Mouse (Mus musculus) layer of hippocampus, postnatal 36 days (tissue): ENCODE measurements at regions not wholly inside any gene's neighbourhood (a gene's known extent, or its start where the extent isn't known, plus 50 kb on each side); places are given as distances from the start of the nearest gene placed in this dataset.
A peak's percentile ranks its signal among the peaks of the same experiment; 100 is the strongest.
"Not testable (repeated sequence)": the region's sequence is repeated elsewhere in the genome, so short reads cannot be mapped to it uniquely, and the experiment has no call there.

Experiments used
- DNase-seq, 2 experiments: peaks; one replicate each; pipeline ENCODE4 v3.0.0; 2022

DNA sequence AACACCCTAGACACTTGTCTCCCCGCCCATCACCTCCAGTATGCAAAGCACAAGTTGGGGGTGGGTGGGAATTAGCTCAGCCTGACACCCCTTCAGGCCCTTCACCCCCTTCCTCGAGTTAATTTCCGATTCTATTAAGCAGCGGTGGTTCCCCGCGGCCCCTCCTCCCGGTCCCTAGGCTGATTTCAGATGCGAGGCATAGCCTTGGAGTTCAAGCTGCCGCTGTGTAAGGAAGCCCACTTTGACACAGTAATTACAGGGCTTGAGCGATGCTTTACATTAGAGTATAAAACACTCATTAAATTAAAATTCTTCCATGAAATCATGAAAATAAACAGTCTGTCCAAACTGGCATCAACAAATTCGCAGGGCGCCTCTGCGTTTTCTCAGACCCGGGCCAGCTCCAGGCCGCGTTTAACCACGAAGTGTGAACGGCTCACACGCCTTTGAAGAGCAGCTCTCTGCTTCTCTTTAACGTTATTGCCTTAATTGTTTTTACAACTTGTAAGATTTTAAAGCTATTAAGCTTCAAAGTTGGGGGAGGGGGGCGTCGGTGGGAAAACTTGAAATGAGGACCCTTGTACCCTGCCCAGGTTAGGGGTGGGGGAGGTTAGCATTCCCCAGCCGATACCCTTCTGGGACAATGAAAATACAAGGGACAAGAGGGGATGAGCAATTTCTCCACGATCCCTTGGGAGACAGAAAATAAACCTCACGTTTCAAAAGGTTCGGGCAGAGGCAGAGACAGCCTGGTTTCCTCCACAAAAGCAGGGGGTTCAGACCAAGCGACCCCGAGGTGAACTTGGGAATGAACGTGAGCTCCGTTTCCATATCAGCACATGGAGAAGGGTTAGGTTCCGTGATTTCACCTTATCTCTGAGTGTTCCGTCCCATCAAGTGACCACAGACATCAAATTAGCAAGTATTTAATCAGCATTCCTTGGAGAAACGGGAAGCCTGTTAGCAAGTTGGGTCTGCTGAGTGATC lies 114.4 kb downstream of the Dicer1 start:
- no peak for DNase-seq

DNA sequence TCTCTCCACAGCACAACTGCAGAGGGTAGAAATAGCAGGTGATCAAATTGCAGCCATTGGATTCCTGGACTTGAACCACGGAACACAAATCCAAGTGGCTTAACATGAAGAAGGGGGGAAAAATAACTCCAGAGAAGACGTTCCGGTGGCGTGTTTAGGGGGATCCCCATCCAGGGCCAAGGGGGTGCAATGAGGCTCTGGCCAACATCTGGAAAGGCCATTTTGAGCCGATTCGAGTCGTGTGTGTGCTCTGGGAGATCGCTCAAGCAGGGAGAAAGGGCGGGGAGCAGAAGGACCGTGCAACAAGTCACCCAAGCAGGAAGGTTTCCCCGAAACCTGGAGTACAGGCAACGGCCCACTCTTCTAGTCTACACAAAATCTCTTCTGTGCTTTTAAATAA lies 115.3 kb downstream of the Dicer1 start:
- no peak for DNase-seq

DNA sequence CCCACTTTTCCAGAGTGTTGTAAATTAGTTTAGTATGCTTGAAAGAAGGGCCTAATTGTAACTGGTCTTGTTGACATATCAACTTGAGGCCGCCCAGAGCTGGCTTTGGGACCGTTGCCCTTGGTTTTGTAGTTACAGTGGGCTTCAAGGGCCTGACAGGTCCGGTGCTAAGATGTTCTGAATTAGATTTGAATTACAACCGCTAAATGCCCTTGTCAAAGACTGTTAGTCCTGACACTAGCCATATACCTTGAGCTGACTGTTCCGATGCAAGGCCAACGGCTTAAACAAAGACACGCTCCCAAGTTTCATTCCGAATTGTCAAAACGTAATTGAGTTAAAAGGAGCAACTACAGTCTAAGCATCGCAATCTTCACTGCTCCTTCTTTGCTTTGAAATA lies 116.9 kb downstream of the Dicer1 start:
- DNase-seq: no peak

DNA sequence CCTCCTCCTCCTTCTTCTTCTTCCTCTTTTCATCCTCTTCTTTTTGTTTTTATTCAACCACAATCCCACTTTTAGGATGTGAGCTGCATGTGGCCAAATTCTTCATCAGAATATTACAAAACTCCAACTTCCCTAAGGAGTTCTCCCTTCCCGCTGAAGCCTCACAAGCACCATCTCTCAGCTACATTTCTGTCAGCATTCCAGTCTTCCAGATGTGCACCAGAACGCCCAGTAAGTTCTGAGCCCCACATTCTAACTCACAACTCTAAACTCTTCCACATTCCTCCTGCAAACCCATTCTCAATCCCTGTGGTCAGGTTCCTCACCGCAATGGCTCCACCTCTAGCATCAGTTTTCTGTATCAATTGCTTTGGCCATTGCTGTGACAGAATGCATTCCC lies 121.2 kb downstream of the Dicer1 start:
- DNase-seq: no peak

DNA sequence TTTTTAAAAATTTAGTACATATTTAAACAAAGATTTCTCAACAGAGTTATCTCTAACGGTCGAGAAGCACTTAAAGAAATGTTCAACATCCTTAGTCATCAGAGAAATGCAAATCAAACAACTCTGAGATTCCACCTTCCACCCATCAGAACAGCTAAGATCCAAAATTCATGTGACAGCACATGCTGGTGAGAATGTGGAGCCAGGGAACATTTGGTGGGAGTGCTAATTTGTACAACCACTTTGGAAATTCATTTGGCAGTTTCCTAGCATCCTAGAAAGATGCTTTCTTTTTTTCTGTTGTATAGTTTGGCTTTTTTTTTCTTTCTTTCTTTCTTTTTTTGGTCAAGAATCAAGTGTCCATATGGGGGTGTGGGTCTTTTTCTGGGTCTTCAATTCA lies 122.3 kb downstream of the Dicer1 start:
- DNase-seq: peak in 1 of 2 experiments; percentile 15

DNA sequence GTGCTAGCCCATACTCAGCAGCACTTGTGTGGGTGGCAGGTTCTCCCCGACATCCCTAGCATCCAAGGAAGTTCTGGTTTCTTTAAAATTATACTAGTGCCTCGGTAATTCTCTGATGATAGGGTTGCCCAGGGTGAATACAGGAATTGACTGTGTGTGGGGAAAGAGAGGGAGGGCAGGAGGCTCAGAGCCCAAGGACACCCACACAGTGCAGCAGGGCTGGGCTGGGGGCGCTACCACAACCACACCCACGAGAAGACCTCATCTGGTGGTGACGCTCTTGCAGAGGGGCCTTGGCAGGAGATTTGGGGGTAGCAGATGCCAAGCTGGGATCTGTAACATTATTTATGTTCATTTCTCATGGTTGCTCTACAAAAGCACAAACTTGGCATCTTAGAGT lies 125.7 kb downstream of the Dicer1 start:
- DNase-seq: no peak

DNA sequence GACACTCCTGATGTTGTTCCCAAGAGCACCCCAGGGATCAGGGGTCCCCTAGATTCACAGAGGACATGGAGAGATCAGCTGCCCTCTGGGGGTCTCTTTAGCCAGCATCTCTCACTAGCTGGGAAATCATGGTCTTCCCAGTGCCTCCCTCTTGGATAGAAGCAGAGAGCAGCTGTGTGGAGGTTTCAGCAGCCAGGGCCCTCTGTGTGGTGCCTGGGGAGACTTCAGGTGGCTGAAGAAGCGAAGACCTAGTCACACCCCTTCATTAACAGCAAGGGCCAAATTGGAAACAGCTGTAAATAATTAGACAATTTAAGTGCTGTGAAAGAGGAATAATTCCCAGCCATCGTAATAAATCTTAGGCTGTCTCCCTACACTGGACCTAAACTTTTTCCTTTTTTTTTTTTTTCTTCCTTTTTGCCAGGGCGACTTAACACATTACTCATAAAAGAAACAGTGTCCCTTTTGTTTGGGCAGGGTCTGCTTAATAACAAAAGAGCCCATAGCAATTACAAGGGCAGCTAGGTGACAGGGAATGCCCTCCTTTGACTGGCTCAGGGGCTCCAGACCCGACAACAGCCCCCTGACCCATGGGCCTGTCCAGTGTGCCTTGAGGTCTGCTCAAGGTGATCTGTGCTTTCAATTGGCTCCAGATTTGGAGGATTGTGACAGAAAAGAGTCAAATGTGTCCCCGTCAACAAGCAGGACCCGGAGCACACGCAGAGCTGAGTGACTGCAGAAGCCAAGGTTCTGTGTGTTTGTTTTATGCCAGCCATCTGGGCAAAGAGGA lies 127.7 kb downstream of the Dicer1 start:
- DNase-seq: no peak

DNA sequence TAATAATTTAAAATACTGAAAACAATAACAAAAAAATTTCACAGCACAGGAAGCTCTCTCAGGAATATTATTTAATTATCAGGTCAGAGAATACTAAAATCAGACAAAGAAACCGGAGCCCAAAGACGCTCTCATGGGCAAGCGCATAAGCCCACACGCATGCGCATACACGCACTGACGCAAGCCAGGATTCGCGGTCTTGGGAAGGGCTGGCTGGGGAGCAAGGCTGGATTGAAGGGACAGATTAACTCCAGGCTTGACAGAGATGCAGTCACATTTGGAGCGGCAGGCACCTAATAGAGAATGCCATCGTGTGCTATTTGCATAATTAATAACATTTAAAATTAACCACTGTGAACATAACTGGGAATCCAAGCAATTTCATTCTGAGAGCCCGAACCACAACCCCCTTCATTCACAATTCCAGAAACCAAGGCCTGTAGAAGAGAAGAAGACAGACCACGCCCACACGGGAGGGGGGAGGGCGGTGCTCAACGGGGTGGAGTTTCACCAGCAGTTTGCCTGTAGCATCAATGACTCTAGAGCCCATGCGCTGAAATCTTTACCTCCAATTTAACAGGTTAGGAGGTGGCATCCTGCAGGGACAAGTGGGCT lies 134.5 kb downstream of the Dicer1 start:
- DNase-seq: peak; percentile 64 to 65

DNA sequence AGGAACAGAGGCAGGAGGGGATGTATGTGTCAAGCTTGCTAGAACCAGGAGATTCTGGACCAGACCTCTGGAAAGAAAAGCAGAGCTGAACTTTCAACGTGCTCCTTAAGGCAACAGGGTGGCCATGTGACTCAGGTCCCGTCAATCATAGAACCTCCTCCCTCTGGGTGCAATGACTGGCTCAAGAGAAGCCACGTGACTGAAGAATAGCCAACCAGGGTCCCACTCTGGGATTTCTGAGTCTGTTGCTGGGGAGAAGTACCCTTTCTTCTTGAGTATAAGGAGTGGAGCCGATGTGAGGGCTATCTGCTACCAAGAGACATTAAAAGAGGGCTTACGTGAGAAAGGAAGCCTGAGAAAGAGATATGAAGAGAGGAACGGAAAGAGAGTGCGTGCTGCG lies 137.5 kb downstream of the Dicer1 start:
- no peak for DNase-seq

DNA sequence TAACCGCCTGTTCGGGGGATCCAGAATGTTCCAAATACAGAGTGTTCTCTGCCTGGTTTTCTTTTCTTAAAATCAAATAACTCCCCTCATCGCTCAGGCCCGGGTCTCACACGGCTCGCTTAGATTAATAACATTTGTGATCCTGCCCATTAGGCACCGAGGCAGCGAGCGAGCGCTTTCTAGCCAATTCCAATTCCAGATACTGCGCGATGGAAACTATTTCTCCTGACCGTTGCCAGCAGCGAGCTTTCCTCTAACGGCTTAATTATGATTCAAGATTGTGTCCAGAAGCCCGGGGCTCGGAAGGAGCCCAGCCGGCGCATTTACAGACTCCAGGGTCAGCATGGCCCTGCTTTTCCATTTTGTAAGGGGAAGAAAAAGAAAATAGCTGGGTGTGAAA lies 136.6 kb upstream of the Gsc start:
- no peak for DNase-seq

DNA sequence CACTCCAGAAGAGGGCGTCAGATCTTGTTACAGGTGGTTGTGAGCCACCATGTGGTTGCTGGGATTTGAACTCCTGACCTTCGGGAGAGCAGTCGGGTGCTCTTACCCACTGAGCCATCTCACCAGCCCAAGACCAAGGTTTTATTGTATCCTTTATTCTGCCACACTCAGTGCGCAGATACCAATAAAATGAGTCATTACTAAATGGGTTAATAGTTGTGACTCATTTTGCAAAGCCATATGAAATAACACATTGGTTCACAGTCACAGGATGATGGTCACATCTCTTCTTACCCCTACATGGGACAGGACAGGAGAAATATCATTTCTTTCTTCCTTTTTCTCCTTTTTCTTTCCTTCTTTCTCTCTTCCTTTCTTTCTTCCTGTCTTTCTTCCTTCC lies 135.8 kb upstream of the Gsc start:
- DNase-seq: not testable (repeated sequence)

DNA sequence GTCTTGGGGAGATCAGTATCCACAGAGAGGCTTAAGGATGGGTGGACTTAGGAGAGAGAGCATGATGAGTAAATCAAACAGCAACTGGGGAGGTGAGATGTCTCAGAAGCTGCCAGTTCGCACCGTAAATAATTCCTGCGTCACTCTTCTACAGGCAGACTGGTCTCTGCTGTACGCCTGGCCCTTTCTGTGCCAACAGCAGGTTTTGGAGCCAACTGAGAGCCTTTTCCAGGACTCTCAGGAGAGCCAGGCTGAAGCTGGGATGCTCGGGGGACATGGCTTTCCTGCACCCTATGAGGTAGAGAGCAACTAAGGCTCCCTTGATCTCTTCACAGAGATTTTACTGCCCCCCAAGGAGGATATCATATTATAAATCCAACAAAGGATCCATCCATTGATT lies 134.3 kb upstream of the Gsc start:
- no peak for DNase-seq

DNA sequence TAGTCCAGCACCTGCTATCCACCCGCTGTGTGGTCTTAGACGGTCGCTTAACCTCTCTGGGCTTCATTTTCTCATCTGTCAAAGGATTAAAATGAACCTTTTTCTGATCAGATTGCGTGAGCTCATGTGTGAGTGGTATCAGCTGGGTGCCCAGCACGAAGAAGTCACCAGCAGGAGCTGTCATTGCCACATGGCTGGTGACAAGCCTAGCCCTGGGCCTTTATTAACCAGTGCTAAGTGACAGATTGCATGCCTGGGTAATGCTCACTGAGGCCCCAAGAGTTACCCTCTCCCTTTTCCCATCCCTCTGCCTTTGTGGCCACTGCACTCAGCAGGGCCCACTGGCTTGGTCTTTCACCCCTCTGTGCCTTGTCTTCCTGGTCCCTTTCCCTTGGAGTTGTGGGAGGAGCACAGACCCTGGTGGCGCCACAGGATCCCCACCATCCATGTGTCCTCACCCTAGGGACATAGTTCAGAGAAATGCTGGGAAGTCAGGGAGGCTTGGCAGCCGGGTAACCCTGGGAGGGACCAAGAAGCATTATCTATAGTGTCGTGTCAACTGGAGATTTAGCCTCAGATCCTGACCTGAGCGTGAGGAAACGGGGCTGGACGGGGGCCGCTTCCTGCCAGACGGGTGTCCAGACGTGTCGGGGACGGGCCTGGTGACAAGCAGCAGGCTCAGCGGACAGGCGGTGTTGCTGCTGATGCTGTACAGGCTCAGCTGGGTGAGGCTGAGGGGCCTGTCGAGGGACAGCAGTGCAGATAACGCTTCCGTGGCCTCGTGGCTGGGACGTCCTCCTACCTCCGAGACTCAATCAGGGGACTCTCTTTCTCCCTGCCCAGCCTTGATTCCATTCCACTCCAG lies 132.6 kb upstream of the Gsc start:
- DNase-seq: no peak

DNA sequence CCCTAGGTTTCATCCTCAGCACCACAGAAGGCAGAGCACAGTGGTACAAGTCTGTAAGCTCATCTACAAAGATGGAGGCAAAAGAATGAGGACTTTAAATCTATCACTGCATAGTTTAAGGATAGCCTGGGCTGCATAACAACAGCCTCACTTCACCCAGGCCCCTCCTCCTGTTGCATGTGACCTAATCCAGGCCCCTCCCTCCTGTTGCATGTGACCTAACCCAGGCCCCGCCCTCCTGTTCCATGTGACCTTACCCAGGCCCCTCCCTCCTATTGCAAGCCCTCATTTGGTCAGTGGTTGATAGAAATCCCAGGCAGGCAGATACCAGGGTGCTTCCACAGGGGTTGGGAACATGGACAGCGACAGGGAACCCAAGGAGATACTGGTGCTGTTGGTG lies 124.9 kb upstream of the Gsc start:
- DNase-seq: no peak

DNA sequence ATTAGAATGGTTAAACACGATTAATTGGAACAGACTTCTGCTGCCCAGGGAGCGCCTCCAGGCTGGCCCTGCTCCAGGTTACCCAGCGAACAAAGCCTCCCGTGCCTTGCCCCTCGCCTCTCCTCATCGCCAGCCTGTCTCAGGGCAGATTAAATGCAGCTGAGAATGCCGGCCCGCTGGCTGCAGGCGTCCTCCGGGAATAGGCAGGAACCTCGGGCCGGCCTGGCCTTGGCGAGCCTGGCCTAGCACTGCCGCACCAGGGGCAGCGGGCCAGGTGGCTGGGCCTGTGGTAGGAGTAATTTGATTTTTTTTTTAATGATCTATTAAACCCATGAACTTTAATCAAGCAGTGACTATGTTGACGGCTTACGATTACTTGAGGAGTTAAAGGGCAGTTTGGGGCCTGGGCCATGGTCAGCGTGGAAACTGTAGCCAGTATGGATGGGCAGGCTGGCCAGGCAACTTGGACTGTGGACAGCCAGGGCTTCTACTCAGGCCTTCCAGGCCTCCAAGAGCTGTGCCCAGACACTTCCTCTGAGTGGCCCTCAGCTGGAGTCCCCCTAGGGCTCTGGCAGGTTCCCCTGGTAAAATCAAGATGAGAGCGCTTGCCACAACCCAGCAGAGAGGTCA lies 120.5 kb upstream of the Gsc start:
- peak; percentile 54 for DNase-seq

DNA sequence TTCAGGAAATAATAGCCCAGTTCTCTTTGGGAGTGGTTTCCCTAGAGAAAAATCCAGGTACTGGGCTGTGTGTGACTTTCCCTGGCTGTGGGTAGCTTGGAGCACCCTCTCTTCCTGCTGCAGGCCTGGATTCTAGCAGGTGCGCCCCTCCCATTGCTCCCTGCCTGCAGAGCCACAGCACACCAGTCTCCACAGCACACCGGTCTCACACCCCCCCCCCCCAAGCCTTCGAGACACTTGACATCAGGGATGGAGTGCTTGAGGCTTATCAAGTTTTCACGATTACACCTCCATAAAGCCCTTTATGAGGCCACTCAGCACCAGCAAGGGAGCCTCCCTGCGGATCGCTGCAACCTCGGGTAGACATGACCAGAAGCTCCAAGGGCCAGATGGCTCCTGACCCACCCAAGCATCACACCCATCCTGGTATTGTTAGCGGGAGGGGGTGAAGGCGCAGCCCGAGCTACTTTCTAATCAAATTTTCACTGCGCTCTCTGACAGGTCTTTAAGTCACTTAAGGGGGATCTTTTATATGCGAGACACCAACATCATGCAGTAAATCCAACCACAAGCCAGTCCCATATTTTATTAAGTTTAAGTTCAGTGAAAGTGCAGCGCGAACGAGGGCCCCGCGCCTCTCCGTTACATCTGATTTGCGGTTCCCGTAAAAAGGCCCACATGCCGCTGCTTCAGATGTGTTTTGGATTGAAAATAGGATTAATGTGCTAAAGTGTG lies 119.8 kb upstream of the Gsc start:
- DNase-seq: no peak

DNA sequence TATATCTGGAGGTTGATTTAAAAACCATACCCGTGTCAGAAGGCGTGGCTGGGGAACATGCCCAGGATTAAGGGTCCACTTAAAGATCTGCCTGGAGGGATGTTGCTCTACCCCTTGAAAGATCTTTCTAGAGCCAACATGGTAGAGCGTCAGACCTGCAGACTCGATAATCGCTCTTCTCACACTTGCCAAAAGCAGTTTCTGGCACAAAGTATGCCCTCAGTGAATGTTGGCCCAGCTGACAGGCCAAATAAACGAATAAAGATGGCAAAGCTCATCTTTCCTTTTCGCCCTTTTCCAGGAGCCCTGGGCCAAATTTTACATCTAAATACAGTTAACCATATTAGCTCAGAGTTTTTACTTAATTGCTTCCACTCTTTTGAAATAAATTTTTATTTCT lies 118.4 kb upstream of the Gsc start:
- DNase-seq: no peak

DNA sequence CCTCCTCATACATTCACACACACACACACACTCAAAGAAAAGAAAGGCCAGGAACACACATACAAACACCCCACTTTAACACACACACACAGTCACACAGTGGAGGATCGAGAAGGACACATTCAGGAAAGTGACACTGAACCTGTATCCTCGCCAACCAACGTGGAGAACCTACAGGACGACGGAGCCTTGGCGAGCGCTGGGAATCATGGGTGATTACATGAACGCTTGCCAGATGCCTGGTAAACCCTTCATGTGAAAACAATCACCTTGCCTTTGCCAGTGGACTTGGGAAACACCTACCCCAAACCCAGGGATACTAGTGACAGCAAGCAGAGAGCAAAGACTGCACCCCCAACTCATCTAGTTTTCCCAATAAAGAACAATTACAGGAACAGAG lies 117.2 kb upstream of the Gsc start:
- no peak for DNase-seq

DNA sequence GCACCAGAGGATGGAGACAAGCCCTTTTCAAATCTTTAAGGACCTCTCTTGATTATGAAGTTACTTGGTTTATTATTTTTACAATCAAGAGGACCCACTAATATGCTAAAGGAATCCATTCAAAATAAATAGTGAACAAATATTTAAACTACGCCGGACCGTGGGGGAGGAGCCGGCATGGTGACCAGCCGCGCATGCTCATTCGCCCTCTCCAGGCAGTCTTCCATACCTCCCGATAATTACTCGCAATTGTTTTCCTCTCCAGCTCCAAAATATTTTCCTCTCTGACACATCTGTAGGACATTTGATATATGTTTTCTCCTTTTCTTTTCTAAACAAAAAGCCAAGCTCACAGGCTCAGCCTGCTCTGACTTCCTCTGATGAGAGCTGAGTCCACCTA lies 111.3 kb upstream of the Gsc start:
- DNase-seq: no peak

DNA sequence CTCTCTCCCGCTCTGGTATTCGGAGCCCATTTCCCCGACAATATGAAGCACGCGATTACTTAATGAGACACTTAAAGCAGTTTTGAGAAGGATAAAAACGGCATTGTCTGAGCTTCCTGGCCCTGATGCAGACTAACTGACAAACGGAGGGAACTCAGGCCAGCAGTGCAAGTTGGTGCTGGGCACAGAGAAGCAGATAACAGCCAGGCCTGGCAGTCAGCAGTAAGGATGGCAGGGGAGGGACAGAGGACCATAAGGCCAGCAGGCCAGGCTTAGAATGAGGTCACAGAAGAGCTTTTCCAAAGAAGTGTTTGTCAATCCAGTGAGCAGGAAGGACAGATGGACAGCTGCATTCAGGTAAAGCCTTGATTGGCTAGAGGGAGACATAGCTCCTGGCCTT lies 107.7 kb upstream of the Gsc start:
- no peak for DNase-seq

DNA sequence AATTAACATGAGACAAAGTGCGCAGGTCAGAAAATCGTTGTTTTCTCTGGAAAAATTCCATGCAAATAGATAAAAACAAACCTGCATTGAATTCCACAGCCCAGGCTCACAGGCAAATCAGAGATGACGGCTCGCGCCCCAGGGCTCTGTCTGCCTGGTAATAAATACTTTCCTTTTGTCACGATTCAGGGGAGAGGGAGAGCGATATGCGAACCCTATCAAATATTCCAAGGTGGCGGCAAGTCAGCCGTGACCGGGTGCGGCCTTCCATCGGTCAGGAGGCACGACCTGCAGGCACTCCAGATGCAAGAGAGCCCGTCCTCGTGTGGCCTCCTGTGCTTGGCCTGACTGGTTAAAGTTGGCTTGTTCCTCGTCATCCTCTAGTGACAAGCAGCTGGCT lies 94.5 kb upstream of the Gsc start:
- no peak for DNase-seq
